Mouse (Mus musculus): ENCODE measurements around the gene Klhdc8a.

DNA sequence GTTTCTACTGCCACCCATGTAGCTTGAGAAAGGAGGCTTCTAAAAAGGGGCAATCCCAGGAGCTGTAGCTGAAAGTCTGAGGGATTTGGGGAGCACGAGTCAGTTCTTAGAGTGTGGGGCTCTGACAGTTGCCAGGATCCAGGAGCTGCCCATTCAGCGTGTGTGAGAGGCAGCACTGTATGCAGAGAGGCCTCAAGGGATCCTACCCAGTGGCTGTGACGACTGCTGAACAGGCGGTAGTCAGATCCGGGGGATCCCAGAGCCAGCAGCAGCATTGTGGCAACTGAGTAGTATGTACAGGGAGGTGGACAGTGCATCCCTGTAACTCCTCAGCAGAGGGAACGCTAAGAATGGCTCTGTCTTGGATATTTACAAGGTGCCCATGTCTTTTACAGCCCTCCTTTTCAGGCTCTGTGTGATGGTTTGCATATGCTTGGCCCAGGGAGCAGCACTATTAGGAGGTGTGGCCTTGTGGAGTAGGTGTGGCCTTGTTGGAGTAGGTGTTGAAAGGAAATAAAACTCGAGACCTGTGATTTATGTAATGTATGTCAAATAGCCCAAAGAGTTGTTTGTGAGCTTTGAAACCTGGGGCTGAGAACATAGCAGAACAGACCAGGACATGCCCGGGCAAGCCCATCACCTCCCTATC lies 33.1 kb upstream of the Klhdc8a start:
- TF ChIP-seq POLR2A (IDR thresholded peaks at IDR 0.05; ENCODE audit: control insufficient read depth, low read depth, low read length), result no peak
- no peak for TF ChIP-seq CTCF (IDR thresholded peaks at IDR 0.05; ENCODE audit: control insufficient read depth, insufficient read depth, insufficient replicate concordance, low read depth, low read length)

Data from testis, adult 2 months (tissue).